Mouse (Mus musculus): Measurements from ENCODE around the gene Gm20388. TPM values are rescaled to one million over a fixed set of nuclear protein-coding genes. Genes with fewer than 3 reads are reported as not detected.

Gm20388 gene
- total RNA-seq, 2 experiments from 2014 or later: 10.3 to 10.6 TPM

- no peak for DNase-seq (ENCODE audit: low spot score in 2 of 2)
- intact Hi-C loops (cut with DNase I): no loop called here
Measured at GRCm38 (mm10) chr8:122010638-122011037, 2100.0 kb downstream of the Gm20388 start.

- intact Hi-C loops (cut with DNase I): no loop called here
- no peak for DNase-seq (ENCODE audit: low spot score in 2 of 2)
Measured at GRCm38 (mm10) chr8:122011066-122011588, 2100.5 kb downstream of the Gm20388 start.

GRCm38 (mm10) chr8:122014606-122015005, 2104.0 kb downstream of the Gm20388 start:
- intact Hi-C loops (cut with DNase I): no loop called here
- DNase-seq (ENCODE audit: low spot score in 2 of 2): no peak

GRCm38 (mm10) chr8:122018046-122018831, 2107.6 kb downstream of the Gm20388 start:
- peak; percentile 51 to 70 for DNase-seq (ENCODE audit: low spot score in 2 of 2)
- intact Hi-C loops (cut with DNase I): no loop called here

- intact Hi-C loops (cut with DNase I): no loop called here
- DNase-seq (ENCODE audit: low spot score in 2 of 2): no peak
Measured at GRCm38 (mm10) chr8:122019162-122019561, 2108.5 kb downstream of the Gm20388 start.

- intact Hi-C loops (cut with DNase I): no loop called here
- DNase-seq (ENCODE audit: low spot score in 2 of 2): no peak
Measured at GRCm38 (mm10) chr8:122020050-122020771, 2109.6 kb downstream of the Gm20388 start.

GRCm38 (mm10) chr8:122021725-122022124, 2111.1 kb downstream of the Gm20388 start:
- intact Hi-C loops (cut with DNase I): no loop called here
- DNase-seq (ENCODE audit: low spot score in 2 of 2): no peak

- intact Hi-C loops (cut with DNase I): no loop called here
Measured at GRCm38 (mm10) chr8:122022274-122022673, 2111.6 kb downstream of the Gm20388 start.

GRCm38 (mm10) chr8:122022705-122023104, 2112.1 kb downstream of the Gm20388 start:
- DNase-seq (ENCODE audit: low spot score in 2 of 2): no peak
- intact Hi-C loops (cut with DNase I): no loop called here

More at GRCm38 (mm10) chr8:122022274-122022673, 2111.6 kb downstream of the Gm20388 start:
- no peak for DNase-seq (ENCODE audit: low spot score in 2 of 2)

- intact Hi-C loops (cut with DNase I): no loop called here
- no peak for DNase-seq (ENCODE audit: low spot score in 2 of 2)
Measured at GRCm38 (mm10) chr8:122025546-122025945, 2114.9 kb downstream of the Gm20388 start.

- DNase-seq (ENCODE audit: low spot score in 2 of 2): no peak
- intact Hi-C loops (cut with DNase I): no loop called here
Measured at GRCm38 (mm10) chr8:122028116-122028515, 2117.5 kb downstream of the Gm20388 start.

- no peak for DNase-seq (ENCODE audit: low spot score in 2 of 2)
- intact Hi-C loops (cut with DNase I): no loop called here
Measured at GRCm38 (mm10) chr8:122030965-122031364, 2120.3 kb downstream of the Gm20388 start.

- intact Hi-C loops (cut with DNase I): no loop called here
- no peak for DNase-seq (ENCODE audit: low spot score in 2 of 2)
Measured at GRCm38 (mm10) chr8:122032741-122033140, 2122.1 kb downstream of the Gm20388 start.

GRCm38 (mm10) chr8:122035543-122035942, 2124.9 kb downstream of the Gm20388 start:
- DNase-seq (ENCODE audit: low spot score in 2 of 2): no peak
- intact Hi-C loops (cut with DNase I): no loop called here

GRCm38 (mm10) chr8:122036325-122036724, 2125.7 kb downstream of the Gm20388 start:
- no peak for DNase-seq (ENCODE audit: low spot score in 2 of 2)
- intact Hi-C loops (cut with DNase I): no loop called here

GRCm38 (mm10) chr8:122037279-122037678, 2126.6 kb downstream of the Gm20388 start:
- no peak for DNase-seq (ENCODE audit: low spot score in 2 of 2)
- intact Hi-C loops (cut with DNase I): no loop called here

GRCm38 (mm10) chr8:122038076-122038475, 2127.4 kb downstream of the Gm20388 start:
- intact Hi-C loops (cut with DNase I): no loop called here

GRCm38 (mm10) chr8:122039452-122039851, 2128.8 kb downstream of the Gm20388 start:
- intact Hi-C loops (cut with DNase I): no loop called here

More at GRCm38 (mm10) chr8:122038076-122038475, 2127.4 kb downstream of the Gm20388 start:
- DNase-seq (ENCODE audit: low spot score in 2 of 2): no peak

GRCm38 (mm10) chr8:122047206-122047870, 2136.7 kb downstream of the Gm20388 start:
- intact Hi-C loops (cut with DNase I): no loop called here
- DNase-seq (ENCODE audit: low spot score in 2 of 2): no peak

More at GRCm38 (mm10) chr8:122039452-122039851, 2128.8 kb downstream of the Gm20388 start:
- DNase-seq (ENCODE audit: low spot score in 2 of 2): no peak

GRCm38 (mm10) chr8:122049266-122049665, 2138.6 kb downstream of the Gm20388 start:
- intact Hi-C loops (cut with DNase I): no loop called here
- DNase-seq (ENCODE audit: low spot score in 2 of 2): no peak
